Mouse (Mus musculus) heart, adult 2 months (tissue): Measurements from ENCODE around the gene 4933417A18Rik.
"Not testable (repeated sequence)": the region's sequence is repeated elsewhere in the genome, so short reads cannot be mapped to it uniquely, and the experiment has no call there.

Experiments used
- CTCF ChIP-seq: fragments of 200-600 bp; IDR thresholded peaks from 2 replicates; pipeline ENCODE4 v1.8.1; 2022; ENCODE audit warnings: antibody characterized with exemption, mild to moderate bottlenecking, moderate library complexity
- EP300 ChIP-seq: fragments of 200-500 bp; IDR thresholded peaks from 2 replicates; pipeline ENCODE4 v1.6.1; 2011; ENCODE audit warnings: low read depth, low read length, control low read depth; ENCODE audit not compliant: insufficient read depth
- POLR2A ChIP-seq: fragments of 200-500 bp; IDR thresholded peaks from 2 replicates; pipeline ENCODE4 v1.6.1; 2011; ENCODE audit warnings: mild to moderate bottlenecking, low read depth, low read length, control low read depth; ENCODE audit not compliant: insufficient read depth

DNA sequence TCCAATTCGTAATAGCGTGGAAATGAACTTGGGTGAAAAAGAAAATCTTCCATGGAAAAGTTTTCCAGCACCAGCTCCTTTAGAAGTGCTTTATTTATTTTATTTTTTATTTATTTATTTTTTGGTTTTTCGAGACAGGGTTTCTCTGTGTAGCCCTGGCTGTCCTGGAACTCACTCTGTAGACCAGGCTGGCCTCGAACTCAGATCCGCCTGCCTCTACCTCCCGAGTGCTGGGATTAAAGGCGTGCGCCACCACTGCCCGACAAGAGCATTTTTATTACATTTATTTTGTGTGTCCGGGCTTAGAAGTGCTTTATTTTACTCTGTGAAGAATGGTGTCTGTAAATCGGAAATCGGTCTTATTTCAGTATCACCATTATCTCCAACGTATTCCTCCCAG is 49.5 kb upstream of the 4933417A18Rik start:
- not testable (repeated sequence) for TF ChIP-seq CTCF, POLR2A, EP300
